Mouse (Mus musculus) intestine, embryonic 16.5 days (tissue): ENCODE measurements around the gene Dagla. TPM values are rescaled to one million over a fixed set of nuclear protein-coding genes. Genes with fewer than 3 reads are reported as not detected.
A peak's percentile ranks its signal among the peaks of the same experiment; 100 is the strongest.

Experiments
- ATAC-seq: fragments of 200-750 bp; cut with Nextera tagmentation; 2 replicates; pipeline ENCODE4 v1.8.0; 2017; ENCODE audit warnings: moderate TSS enrichment, moderate library complexity
- H3K27ac ChIP-seq: fragments of 300-500 bp; sonication (generic); 2 replicates; pipeline ENCODE4 v1.5.1; 2014; ENCODE audit warnings: mild to moderate bottlenecking, low read length
- H3K27me3 ChIP-seq: fragments of 300-500 bp; sonication (generic); replicated peaks from 2 replicates; pipeline ENCODE4 v1.6.1; 2014; ENCODE audit warnings: low read length, control low read depth, mixed read lengths; ENCODE audit not compliant: control insufficient read depth, insufficient read depth
- H3K36me3 ChIP-seq: fragments of 300-500 bp; sonication (generic); 2 replicates; pipeline ENCODE4 v1.6.1; 2014; ENCODE audit warnings: low read length, control low read depth; ENCODE audit not compliant: control insufficient read depth, insufficient read depth
- H3K4me1 ChIP-seq: fragments of 300-500 bp; sonication (generic); 2 replicates; pipeline ENCODE4 v1.6.1; 2014; ENCODE audit warnings: low read length, control low read depth, mixed read lengths; ENCODE audit not compliant: control insufficient read depth, insufficient read depth
- H3K4me2 ChIP-seq: fragments of 300-500 bp; sonication (generic); 2 replicates; pipeline ENCODE4 v1.6.1; 2014; ENCODE audit warnings: low read depth, low read length, control low read depth
- H3K4me3 ChIP-seq: fragments of 300-500 bp; sonication (generic); 2 replicates; pipeline ENCODE4 v1.5.1; 2014; ENCODE audit warnings: mild to moderate bottlenecking, low read length
- H3K9ac ChIP-seq: fragments of 300-500 bp; sonication (generic); 2 replicates; pipeline ENCODE4 v1.6.1; 2014; ENCODE audit warnings: low read depth, low read length
- H3K9me3 ChIP-seq: fragments of 300-500 bp; sonication (generic); 2 replicates; pipeline ENCODE4 v1.6.1; 2016; ENCODE audit warnings: low read length, control low read depth; ENCODE audit not compliant: control insufficient read depth
- WGBS: fragments of 180-500 bp; shearing (Covaris S2); extraction: QIAGEN DNeasy Blood & Tissue Kit; methylation state at CpG from one replicate; pipeline ENCODE4 v1.1.7; 2014; 5-methylcytosine and 5-hydroxymethylcytosine counted together
- polyA plus RNA-seq: library from polyadenylated mRNA; unstranded; fragments of >200 nt; fragmentation: Nextera tagmentation; extraction: Ambion mirVana; gene quantifications from 2 replicates; pipeline ENCODE4 v1.2.1, GENCODE M21; 2015

Gene Dagla
- polyA plus RNA-seq, 1 experiment from 2014 or later = 2.6 TPM

DNA sequence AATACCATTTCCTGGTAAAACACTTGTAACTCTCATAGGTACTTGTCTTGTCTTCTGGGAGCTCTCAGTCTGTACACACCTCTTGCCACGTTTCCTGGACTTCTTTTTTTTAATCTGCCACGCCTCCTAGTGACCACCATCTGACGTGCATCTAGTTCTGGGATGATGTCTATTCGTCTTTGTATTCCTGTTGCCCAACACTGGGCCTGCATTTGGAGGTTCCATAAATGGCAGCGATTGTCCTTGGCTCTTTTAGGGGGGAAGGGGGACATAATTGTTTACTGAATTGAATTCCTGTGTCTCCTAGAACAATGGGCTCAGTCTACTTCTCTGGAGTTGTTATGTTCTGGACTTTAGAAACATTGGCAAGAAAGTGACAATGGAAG lies 100.1 kb downstream of the Dagla start:
- H3K9me3 ChIP-seq = no peaks in the 10 kb centered on the region
- H3K4me1 ChIP-seq = peaks cover 6% of the 10 kb centered on the region
- WGBS = 2% methylated on average over 5 of the region's 5 CpGs
- peaks cover 12% of the 10 kb centered on the region for H3K36me3 ChIP-seq
- peak overlapping the region; percentile 88 for H3K9ac ChIP-seq
- H3K4me2 ChIP-seq = peak overlapping the region; percentile 59
- no peaks in the 10 kb centered on the region for H3K27me3 ChIP-seq
- peak overlapping the region; percentile 67 for H3K4me3 ChIP-seq
- ATAC-seq = peak; percentile 51
- H3K27ac ChIP-seq = peak overlapping the region; percentile 90

DNA sequence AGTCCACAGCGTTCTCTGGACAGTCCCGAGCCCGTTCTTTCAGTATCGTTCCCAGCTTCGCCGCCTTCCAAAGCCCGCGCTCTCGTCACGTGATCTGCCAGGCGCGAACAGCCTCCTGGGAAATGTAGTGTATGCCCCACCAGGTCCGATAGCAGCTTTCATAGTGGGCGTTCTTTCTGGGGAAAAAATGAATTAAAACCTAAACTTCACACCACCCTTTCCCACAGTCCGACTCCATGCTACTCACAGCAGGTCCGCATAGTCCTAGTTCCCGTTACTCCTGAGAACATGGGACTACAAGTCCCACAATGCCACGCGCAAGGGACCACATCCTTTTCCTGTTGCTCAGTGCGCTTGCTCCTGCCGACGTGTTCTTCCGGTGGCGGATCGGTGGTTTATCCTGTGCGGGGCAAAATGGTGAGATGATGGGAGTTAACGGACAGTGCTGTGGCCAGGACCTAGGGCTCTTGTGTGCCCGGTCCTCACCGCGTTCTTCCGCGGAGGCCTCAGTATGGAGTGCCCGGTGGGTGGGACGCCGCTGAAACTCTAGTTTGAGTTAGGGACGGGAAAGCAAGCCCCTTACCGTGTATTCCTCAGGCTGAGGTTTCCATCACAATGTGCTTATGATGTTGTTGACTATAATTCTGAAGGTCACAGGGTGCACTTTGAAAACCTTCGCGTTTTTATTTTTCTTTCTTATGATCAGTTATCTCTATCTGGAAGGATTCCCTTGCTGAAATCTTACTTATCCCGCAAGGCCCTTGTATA lies 100.6 kb downstream of the Dagla start, which contains the start of the genes Tmem258 and Fen1:
Gene Tmem258, plus strand, starts transcription at position 167 of the 768 bp plus-strand sequence.
Gene Fen1, minus strand, starts transcription at position 322 of the 768 bp plus-strand sequence.
- H3K4me3 ChIP-seq = peak within 1 kb of the TSS; percentile 67
- H3K36me3 ChIP-seq = peaks cover 13% of the 10 kb centered on the region
- H3K27ac ChIP-seq = peak within 1 kb of the TSS; percentile 90
- under 1% methylated on average over 40 of the region's 40 CpGs for WGBS
- no peaks in the 10 kb centered on the region for H3K9me3 ChIP-seq
- peak within 1 kb of the TSS; percentile 66 for H3K4me2 ChIP-seq
- ATAC-seq = peak; percentile 94
- H3K27me3 ChIP-seq = no peaks in the 10 kb centered on the region
- H3K4me1 ChIP-seq = peaks cover 6% of the 10 kb centered on the region
- peak within 1 kb of the TSS; percentile 88 for H3K9ac ChIP-seq

DNA sequence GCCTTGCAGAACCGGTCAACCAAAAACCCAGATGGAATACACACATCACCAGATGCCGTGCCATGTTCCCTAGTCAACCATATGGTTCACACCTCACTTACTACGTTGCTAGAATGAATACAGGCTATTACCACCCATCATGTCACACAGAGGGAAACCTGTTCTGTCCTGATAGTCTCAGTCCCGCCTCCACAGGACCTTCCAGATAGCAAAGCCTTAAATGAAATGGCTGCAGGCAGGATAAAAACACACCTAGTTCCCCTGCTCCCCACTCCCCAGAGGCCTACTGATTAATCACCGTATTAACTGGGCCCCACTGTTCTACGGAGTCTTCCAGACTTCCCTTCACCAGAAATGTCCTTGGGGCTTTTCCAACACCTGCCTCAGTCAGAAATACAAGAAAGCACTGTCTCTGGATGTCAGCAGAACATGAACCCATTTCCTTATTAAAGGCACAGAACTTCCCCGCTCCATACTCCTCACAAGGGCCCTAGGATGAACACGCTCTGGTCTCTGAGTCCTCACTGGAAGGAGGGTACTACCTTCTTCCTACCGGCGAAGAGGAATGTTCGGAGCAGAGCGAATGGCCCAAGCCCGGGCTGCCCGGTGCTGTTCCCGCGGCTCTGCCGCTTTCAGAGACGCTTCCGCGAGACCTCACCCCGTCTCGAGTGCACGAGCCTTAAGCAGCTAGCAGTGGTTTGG lies 101.4 kb downstream of the Dagla start:
- ATAC-seq = peak; percentile 52
- Histone ChIP-seq H3K4me1 (peaks cover 6% of the 10 kb centered on the region), H3K36me3 (peaks cover 13% of the 10 kb centered on the region), H3K27ac (peak overlapping the region; percentile 90), H3K9me3 (no peaks in the 10 kb centered on the region), H3K27me3 (no peaks in the 10 kb centered on the region), H3K4me2 (peak overlapping the region; percentile 66), H3K9ac (peak overlapping the region; percentile 88), H3K4me3 (peak overlapping the region; percentile 67)
- WGBS = 2% methylated on average over 23 of the region's 23 CpGs

DNA sequence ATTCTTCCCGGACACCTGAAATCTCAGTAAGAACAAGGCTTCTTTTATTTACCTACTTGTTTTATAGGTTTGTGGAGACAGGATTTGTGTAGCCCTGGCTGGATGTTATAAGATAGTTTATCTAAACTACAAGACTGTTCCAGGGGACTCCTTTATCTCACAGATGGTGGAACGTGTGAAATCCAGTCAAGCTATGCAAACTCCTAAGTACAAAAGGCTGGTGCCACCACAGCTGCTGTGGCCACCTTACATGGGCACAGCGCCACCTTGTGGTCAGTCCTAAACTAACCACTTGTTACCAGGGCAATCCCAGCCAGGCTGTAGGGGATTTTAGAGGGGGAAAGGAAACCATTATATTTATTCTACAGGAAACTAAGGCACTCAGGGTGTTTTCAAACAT lies 106.0 kb downstream of the Dagla start:
- no peak overlapping the region for H3K4me3 ChIP-seq
- H3K9me3 ChIP-seq = no peaks in the 10 kb centered on the region
- no peaks in the 10 kb centered on the region for H3K27me3 ChIP-seq
- 23% methylated on average over 3 of the region's 3 CpGs for WGBS
- peaks cover 20% of the 10 kb centered on the region for H3K36me3 ChIP-seq
- H3K4me2 ChIP-seq = no peak overlapping the region
- H3K9ac ChIP-seq = no peak overlapping the region
- no peak overlapping the region for H3K27ac ChIP-seq
- H3K4me1 ChIP-seq = peaks cover 9% of the 10 kb centered on the region
- ATAC-seq = peak; percentile 43

DNA sequence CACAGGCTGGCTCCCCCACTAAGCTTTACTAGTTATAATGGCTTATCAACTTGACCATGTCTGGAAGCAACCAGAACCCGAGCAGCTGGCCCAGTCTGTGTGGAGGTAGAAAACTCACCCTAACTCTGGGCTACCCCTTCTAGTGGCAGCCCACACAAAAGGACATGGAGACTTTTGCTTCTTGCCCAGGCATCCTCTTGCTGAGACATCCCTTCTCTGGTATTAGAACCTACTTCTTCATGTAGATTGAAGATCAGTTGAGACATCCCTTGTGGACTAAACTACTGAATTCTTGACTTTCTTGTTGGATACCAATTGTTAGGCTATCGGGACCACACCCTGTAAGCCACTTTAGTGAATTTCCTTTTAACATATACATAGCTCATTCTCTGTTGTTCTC lies 106.4 kb downstream of the Dagla start:
- WGBS = 74% methylated on average over 2 of the region's 2 CpGs
- ATAC-seq = no peak; the same call in 1 of the 2 replicates
- Histone ChIP-seq H3K27ac (peak overlapping the region; percentile 25; the same call in 1 of the 2 replicates), H3K4me1 (peaks cover 9% of the 10 kb centered on the region), H3K9ac (no peak overlapping the region), H3K36me3 (peaks cover 20% of the 10 kb centered on the region), H3K27me3 (no peaks in the 10 kb centered on the region), H3K9me3 (no peaks in the 10 kb centered on the region), H3K4me3 (no peak overlapping the region), H3K4me2 (no peak overlapping the region)

DNA sequence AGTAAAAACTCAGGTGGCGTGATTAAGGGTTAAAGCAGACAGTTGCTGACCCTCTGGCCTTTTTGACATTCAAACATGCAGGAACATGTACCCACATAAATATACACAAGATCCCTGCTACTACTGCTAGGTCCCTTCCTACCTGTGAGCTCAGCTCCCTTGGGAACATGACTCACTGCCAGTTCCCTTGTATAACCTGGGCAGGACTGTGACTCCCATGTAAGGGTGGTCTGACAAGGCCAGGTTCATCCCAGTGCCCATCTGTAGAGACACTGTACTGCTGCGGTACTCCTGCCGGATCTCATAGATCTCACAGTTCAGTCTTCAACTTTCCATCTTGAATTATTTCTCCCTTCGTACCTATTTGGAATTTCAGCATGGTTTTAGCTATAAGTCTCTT lies 107.5 kb downstream of the Dagla start:
- peaks cover 22% of the 10 kb centered on the region for H3K36me3 ChIP-seq
- H3K27me3 ChIP-seq = no peaks in the 10 kb centered on the region
- no peak overlapping the region for H3K4me3 ChIP-seq
- H3K4me1 ChIP-seq = 0 out of 2 replicates have a peak, but pooled peaks cover 4% of the 10 kb centered on the region
- H3K4me2 ChIP-seq = no peak overlapping the region
- WGBS = 90% methylated on average over 4 of the region's 4 CpGs
- no peak overlapping the region for H3K9ac ChIP-seq
- ATAC-seq = no peak
- no peak overlapping the region for H3K27ac ChIP-seq
- no peaks in the 10 kb centered on the region for H3K9me3 ChIP-seq

Other genes starting within 250 kb of the Dagla start
- gene Fads2, start 203.1 kb downstream of the Dagla start, polyA plus RNA-seq = 206 and 216 TPM in 2 replicates
- gene Fads1, start 122.0 kb downstream of the Dagla start, polyA plus RNA-seq = 146 and 154 TPM in 2 replicates
- 466 and 467 TPM in 2 replicates for gene Tmem258, start 100.9 kb downstream of the Dagla start, polyA plus RNA-seq
- 77.9 and 87.8 TPM in 2 replicates for gene Fen1, start 100.7 kb downstream of the Dagla start, polyA plus RNA-seq
- gene Myrf, start 64.1 kb downstream of the Dagla start, polyA plus RNA-seq = 9.9 and 10.1 TPM in 2 replicates
- 0.94 and 1.3 TPM in 2 replicates for gene Syt7, start 84.2 kb upstream of the Dagla start, polyA plus RNA-seq
- gene Lrrc10b, start 152.6 kb upstream of the Dagla start, polyA plus RNA-seq = 0.18 and 0.55 TPM in 2 replicates
- gene Ppp1r32, start 178.1 kb upstream of the Dagla start, polyA plus RNA-seq = 2.0 and 3.4 TPM in 2 replicates
- 29.7 and 30.9 TPM in 2 replicates for gene Cpsf7, start 220.4 kb upstream of the Dagla start, polyA plus RNA-seq
- 57.4 and 60.9 TPM in 2 replicates for gene Sdhaf2, start 221.3 kb upstream of the Dagla start, polyA plus RNA-seq